Mouse (Mus musculus) left cerebral cortex, postnatal 25 days (tissue): ENCODE measurements around the gene Setd6. TPM values are rescaled to one million over a fixed set of nuclear protein-coding genes. Genes with fewer than 3 reads are reported as not detected.

Experiments used
- DNase-seq, 2 experiments: peaks; one replicate each; pipeline ENCODE4 v3.0.0; 2022; ENCODE audit warnings: low spot score in 2 of 2, mixed read lengths in 1 of 2
- intact Hi-C: fragments of 180-260 bp; cut with DNase I; formaldehyde crosslinking; loops from one replicate; pipeline ENCODE4 v1.15.1; 2025
- total RNA-seq, 2 experiments: library from RNA; stranded (reverse); gene quantifications; 2 replicates each; pipeline ENCODE4 v1.2.3; 2021

Setd6 gene
- 10 to 100 TPM; 16.1 to 21.9 TPM for total RNA-seq

DNA sequence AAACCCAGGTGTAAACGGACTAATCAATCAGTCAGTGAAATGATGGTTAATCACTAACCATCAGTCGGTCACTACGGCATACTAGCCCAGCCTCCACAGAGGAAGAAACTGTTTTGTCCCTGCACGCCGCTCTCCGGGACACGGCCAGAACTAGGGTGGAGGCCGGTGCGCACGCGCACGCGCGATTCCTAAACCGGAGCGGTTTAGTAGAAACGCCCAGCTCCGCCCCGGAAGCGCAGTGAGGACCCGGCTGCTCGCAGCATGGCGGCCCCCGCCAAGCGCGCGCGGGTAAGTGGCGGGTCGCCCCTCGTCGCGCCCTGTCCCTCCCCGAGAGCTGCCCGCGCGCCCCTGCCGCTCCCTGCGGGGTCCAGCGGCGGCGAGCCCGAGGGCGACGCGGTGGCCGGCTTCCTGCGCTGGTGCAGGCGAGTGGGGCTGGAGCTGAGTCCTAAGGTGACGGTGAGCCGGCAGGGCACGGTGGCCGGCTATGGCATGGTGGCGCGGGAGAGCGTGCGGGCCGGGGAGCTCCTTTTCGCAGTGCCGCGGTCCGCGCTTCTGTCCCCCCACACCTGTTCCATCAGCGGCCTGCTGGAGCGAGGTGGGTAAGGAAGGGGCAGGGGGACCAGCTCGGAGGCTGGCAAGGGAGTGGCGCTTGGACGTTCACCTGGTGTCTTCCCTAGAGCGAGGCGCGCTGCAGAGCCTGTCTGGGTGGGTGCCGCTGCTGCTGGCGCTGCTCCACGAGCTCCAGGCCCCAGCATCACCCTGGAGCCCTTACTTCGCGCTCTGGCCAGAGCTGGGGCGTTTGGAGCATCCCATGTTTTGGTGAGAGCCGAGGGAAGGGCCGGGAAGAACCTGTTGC, at the start of gene Setd6:
TSS of gene Setd6 (plus strand) at position 206 of the 856 bp plus-strand sequence.
- DNase-seq = peak; percentile 86 to 91
- intact Hi-C loops = loop anchor here (5.0 kb wide), 2 partner anchors 114 to 116 kb away; no protein-coding TSS in a partner anchor

GRCm38 (mm10) chr8:95668163-95668958, 47.3 kb upstream of the Setd6 start:
- no peak for DNase-seq
- intact Hi-C loops = no loop called here

DNA sequence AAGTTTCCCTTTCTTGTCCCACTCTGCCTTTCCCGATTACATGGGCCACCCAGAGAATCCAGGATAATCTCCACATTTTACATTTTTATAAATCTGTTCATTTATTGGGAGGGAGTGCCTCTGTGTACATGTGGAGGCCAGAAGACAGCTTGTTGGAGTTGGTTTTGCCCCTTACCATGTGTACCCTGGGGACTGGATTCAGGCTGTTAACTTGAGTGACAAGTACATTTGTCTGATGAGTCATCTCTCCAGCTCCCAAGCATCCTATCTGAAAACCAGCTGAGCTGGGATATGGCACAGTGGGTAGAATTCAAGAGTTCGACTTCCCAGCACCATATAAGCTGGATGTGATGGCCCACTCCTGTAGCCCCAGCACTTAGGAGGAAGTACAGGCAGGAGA, 45.7 kb upstream of the Setd6 start:
- intact Hi-C loops = no loop called here

DNA sequence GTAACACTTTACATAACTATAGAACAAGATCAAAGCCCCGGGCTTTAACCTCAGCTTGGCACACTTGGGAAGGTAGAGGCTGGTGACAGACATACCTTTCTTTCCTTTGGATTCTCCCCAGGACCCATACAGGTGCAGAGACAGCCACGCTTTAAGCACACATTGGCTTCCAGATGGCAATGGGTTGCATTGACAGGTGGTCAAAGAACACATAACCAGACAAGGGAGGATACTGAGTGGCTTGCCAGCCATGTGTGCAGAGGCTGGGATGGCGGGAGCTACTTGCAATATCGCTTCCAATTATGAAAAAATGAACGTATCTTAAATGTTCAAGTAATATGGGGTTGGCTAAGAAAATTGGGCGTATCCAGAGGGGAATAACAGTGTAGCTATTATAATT, 43.8 kb upstream of the Setd6 start:
- intact Hi-C loops = no loop called here
- DNase-seq = no peak

More for the DNA sequence above, 45.7 kb upstream of the Setd6 start:
- no peak for DNase-seq

DNA sequence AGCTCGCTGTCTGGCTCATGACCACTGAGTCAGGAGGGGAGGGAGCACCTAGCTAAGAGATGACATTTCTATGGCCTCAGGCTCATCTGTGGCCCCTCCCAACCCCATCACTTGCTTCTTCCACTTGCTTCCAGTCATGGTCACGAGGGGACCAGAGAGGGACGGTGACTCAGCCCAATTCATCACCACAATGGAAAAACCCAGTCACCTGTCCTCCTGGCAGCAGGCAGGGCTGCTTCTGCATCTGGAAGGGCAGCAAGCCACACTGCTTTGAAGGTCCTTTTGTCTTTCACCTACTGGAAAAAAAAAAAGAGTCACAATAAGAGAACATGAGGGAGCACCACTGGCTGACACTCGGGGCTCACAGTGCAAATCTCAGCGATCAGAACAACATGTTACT, 42.9 kb upstream of the Setd6 start:
- intact Hi-C loops = no loop called here
- no peak for DNase-seq

DNA sequence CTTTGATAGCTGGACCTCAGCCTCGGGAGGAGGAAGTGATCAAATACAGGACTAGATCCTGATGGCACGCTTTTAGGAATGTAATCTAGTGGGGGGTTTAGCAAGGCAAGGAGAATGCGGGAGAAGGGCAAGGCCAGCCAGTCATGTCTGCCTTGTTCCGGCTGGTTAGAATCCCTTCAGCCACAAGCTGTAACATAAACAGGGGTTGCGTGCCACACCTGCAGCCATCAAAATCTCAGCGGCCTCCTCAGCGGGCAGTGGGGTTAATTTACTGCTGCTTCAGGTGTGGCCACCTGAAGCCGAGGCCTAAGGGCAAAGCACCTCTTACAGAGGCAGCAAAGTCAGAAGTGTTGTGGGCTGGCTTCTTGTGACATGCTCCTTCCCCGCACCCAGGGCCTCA, 39.0 kb upstream of the Setd6 start, which contains the start of gene Ndrg4:
TSS of gene Ndrg4 (plus strand) at position 350 of the 400 bp plus-strand sequence.
- no peak for DNase-seq
- intact Hi-C loops = no loop called here

DNA sequence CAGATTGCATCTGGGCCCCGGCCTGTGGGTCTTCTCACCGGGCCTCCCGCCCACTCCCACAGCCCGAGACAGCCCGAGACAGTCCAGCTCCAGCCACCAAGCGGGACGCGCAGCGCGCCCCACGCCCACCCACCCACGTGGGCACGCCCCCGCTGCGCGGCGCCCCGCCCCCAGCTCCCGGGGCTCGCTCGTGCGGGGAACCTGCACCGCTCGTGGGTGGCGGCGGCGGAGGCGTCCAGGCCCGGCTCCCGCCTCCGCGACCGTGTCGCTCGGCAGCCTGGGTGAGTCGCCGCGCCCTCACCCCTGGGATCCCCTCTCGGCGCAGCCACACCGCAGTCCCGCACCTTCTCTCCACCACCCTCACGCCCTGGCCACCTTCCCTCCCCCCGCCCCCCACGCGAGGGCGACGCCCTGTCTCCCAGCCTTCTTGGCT, 38.1 kb upstream of the Setd6 start:
- intact Hi-C loops = loop anchor here (1.0 to 2.0 kb wide), 2 partner anchors 17 to 45 kb away; partner anchors contain the start of gene Gins3

GRCm38 (mm10) chr8:95678024-95678611, 37.6 kb upstream of the Setd6 start:
- intact Hi-C loops = loop anchor here (1.0 to 2.0 kb wide), 2 partner anchors 16 to 45 kb away; partner anchors contain the start of gene Gins3
- DNase-seq = peak; percentile 67 to 76

More for the DNA sequence above, 38.1 kb upstream of the Setd6 start:
- no peak for DNase-seq

DNA sequence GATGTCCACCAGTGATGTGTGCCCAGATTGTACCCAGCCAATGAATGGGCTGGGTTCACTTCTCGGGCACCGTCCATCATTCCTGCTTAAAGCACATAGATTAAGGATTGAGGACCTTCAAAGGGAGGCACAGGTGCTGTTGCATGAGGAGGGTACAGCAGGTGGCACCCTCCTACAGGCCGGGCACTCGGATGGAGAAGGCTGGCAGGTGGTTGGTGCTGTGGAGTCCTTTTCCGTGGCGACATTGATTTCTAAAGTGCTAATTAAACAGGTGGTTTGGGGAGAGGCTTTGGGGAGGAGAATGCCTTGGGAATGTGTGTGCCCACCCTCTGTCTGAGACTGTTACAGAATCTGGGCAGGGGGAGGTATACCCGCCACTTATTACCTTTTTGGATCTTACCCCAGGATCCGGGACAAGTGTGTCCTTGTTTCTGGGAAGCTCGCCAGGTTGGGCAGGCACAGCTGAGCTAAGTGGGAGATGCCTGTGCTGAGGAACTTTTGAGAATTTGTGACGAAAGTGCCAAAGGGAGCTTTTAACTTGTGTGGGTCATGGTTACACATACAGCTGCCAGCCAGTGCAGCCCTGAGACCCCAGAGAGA, 27.5 kb upstream of the Setd6 start:
- DNase-seq = peak in 1 of 2 experiments; percentile 92
- intact Hi-C loops = no loop called here

- DNase-seq = no peak
- intact Hi-C loops = loop anchor here (10.0 kb wide), 1 partner anchor 186 kb away; no protein-coding TSS in a partner anchor
These were observed 24.6 kb upstream of the Setd6 start for GRCm38 (mm10) chr8:95690929-95691541.

- intact Hi-C loops = loop anchor here (1.0 to 10.0 kb wide), 2 partner anchors 16 to 190 kb away; no protein-coding TSS in a partner anchor
- peak in 1 of 2 experiments; percentile 87 for DNase-seq
These were observed 21.1 kb upstream of the Setd6 start for GRCm38 (mm10) chr8:95694631-95695030.

GRCm38 (mm10) chr8:95696661-95697060, 19.0 kb upstream of the Setd6 start:
- intact Hi-C loops = loop anchor here (1.0 to 10.0 kb wide), 2 partner anchors 89 to 192 kb away; no protein-coding TSS in a partner anchor
- no peak for DNase-seq

DNA sequence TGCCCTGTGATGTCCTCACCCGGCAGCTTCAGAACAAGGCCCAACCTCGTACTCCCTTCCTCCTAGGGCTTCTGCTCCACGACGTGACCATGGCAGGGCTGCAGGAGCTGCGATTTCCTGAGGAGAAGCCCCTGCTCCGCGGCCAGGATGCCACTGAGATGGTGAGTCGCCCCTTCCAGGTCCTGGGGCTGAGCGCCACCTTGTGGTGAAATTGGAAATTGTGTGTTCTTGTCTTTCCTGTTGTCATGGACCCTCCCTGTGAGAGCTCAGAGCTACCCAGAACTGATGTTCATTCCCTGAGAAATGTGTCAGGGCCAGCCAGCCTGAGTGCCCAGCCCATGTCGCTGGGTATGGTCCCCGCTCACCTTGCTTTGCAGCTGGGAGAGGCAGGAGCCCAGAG, 18.6 kb upstream of the Setd6 start:
- peak; percentile 86 to 91 for DNase-seq
- intact Hi-C loops = loop anchor here (1.0 to 10.0 kb wide), 2 partner anchors 90 to 192 kb away; no protein-coding TSS in a partner anchor

- no peak for DNase-seq
- intact Hi-C loops = loop anchor here (10.0 kb wide), 1 partner anchor 193 kb away; no protein-coding TSS in a partner anchor
These were observed 17.5 kb upstream of the Setd6 start for GRCm38 (mm10) chr8:95698179-95698578.

- peak; percentile 86 to 96 for DNase-seq
- intact Hi-C loops = no loop called here
These were observed 15.4 kb upstream of the Setd6 start for GRCm38 (mm10) chr8:95700282-95700681.

- no peak for DNase-seq
- intact Hi-C loops = no loop called here
These were observed 13.9 kb upstream of the Setd6 start for GRCm38 (mm10) chr8:95701809-95702208.

DNA sequence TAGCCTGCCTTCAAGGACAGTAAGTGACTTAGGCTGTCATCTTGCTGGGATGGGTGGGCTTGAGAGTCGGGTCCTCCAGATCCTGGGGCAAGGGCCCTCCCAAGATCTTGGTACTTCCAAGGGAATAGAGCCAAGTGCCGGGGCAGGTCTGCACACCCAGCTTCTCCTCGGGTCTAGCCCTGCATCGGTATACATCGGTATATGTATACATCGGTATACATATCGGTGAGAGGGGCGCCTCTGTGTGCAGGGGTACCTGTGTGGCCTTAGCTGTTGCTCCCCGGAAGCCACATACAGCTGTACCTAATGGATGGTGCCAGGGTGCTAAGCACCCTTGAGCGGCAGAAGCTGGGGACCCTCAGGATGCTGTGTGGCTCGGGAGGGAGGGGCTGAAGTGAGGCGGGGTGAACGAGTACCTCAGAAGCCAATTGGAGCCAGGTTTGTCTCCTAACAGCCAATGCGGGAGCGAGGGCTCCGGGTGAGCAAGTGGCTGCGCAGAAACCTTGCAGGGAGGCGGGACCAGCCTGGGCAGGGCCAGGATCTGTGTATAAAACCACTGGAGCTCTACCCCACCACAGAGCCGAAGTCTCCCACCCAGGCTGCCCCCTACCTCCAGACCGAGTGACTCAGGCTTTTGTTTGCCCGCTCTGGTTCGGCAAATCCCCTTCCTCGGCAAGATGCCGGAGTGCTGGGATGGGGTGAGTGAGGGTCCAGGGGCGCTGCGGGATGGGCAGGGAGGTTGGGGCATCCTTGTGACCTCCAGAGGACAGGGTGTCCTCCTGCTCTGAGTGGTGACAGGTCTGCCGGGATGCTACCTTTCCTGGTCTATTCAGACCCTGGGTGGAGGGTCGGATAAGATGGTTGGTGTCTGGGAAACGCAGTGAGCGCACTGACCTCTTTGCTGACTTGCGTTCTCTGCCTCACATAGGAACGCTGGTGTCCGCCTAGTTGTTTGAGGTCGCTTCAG, 12.9 kb upstream of the Setd6 start:
- DNase-seq = peak; percentile 91 to 98
- intact Hi-C loops = no loop called here
